Mouse (Mus musculus) bone marrow, adult 2 months (tissue): ENCODE measurements around the gene Glrx.

Source experiments
- CTCF ChIP-seq: fragments of 200-500 bp; IDR thresholded peaks from 2 replicates; pipeline ENCODE4 v1.5.1; 2011; ENCODE audit warnings: low read length, control low read depth; ENCODE audit not compliant: control insufficient read depth, insufficient read depth
- POLR2A ChIP-seq: fragments of 200-500 bp; IDR thresholded peaks from 2 replicates; pipeline ENCODE4 v1.6.1; 2011; ENCODE audit warnings: low read depth, mild to moderate bottlenecking, control low read depth, low read length, borderline replicate concordance; ENCODE audit not compliant: control insufficient read depth

- TF ChIP-seq CTCF (peak; percentile 37), POLR2A (no peak)
Observed at GRCm38 (mm10) chr13:75877907-75878306, 38.2 kb downstream of the Glrx start.
